Mouse (Mus musculus) frontal cortex, postnatal 25 days (tissue): ENCODE measurements around the gene Lrch3.
A peak's percentile ranks its signal among the peaks of the same experiment; 100 is the strongest.

ENCODE experiments used
- DNase-seq, 2 experiments: peaks; one replicate each; pipeline ENCODE4 v3.0.0; 2022; ENCODE audit warnings: low spot score in 2 of 2

Lrch3 gene

DNA sequence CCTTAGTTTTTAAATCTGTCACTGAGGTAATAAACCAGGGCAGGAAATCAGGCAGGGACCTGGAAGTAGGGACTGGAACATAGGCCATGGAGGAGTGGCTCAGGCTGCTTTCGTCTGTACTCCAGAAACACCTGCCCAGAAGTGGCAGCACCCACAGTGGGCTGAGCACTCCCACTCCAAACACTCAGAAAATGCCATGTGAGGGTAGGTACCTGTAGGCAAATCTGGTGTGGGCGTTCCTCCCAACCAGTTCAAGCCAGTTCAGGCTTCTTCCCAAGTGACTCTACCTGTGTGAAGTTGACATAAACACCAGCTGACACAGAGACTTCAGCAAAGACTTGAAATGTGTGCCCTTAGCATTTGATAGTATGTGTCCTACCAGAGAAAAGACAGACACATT, 70.7 kb downstream of the Lrch3 start:
- DNase-seq: no peak

GRCm38 (mm10) chr16:32992158-32992557, 78.3 kb downstream of the Lrch3 start:
- no peak for DNase-seq

- DNase-seq: no peak
Observed at GRCm38 (mm10) chr16:33005216-33005615, 91.3 kb downstream of the Lrch3 start.

DNA sequence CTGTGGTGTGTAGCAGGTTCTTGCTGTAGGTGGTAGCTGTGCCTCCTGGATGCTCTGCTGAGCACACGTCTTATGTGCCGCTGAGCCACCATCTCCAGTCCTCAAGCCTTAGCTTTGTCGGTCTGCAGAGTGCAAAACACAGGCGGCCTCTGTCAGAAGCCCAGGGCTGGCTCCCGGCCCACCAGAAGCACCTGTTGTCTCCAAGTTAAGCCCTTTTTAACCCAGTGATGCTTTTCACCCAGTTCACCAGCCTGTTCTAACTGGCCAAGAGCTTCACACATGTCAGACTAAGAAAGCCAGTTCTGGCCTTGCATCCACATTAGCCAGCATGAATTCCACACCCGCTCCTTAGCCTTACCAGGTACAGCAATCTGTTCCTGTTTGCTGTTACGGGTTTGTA, 93.0 kb downstream of the Lrch3 start:
- DNase-seq: no peak

DNA sequence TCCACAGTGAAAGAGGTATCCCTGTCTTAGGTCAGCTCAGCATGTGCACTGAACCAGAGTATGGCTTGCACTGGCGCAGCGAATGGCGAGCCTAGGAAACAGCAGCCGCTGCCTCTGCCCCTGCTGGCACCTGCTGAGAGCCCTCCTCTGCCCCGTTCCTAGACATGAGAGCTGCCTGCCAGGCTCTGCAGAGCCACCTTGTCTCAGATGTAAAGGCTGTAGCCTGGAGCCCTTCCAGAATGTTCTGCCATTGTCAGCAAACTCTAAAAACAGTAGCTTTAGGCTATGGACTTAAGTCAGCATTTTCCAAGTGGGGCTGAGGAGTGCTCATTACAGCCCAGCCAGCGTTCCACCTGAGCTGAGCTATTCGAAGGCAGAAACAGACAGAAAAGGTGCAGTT, 93.5 kb downstream of the Lrch3 start:
- DNase-seq: no peak

- no peak for DNase-seq
Observed at GRCm38 (mm10) chr16:33010166-33010565, 96.3 kb downstream of the Lrch3 start.

DNA sequence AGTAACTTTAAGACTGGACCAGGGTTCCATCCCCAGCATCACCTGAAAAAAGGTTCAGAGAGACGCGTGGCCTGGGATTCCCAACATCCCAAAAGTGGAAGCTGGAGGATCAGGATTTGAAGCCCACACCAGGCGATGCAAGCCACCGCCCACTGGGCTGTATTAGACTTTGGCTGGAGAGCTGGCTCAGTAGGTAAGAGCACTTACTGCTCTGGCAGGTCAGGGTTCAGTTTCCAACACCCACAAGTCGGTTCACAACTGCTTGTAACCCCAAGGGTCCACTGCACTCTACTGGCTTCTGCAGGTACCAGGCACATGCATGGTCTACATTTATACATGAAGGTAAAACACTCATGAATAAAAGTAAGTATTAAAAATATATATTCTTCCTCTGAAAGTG, 99.9 kb downstream of the Lrch3 start:
- DNase-seq: no peak

GRCm38 (mm10) chr16:33014921-33015320, 101.0 kb downstream of the Lrch3 start:
- no peak for DNase-seq

- DNase-seq: no peak
Observed at GRCm38 (mm10) chr16:33015396-33015907, 101.6 kb downstream of the Lrch3 start.

DNA sequence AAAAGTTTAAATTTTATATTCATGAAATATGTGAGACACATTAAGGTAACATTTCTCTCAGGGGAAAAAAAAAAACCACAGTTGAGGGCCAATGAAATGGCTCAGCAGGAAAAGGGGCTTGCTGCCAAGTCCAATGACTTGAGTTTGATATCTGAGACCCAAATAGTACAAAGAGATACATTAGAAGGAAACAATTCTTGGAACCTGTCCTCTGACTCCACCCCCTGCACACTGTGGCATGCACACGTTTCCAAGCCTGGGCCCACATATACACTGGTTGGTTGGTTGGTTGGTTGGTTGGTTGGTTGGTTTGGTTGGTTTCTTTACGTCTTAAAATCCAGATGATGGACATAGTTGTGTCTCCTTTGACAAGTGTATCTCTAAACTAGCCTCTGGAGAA, 102.1 kb downstream of the Lrch3 start:
- DNase-seq: no peak

GRCm38 (mm10) chr16:33017677-33018349, 103.9 kb downstream of the Lrch3 start:
- no peak for DNase-seq

DNA sequence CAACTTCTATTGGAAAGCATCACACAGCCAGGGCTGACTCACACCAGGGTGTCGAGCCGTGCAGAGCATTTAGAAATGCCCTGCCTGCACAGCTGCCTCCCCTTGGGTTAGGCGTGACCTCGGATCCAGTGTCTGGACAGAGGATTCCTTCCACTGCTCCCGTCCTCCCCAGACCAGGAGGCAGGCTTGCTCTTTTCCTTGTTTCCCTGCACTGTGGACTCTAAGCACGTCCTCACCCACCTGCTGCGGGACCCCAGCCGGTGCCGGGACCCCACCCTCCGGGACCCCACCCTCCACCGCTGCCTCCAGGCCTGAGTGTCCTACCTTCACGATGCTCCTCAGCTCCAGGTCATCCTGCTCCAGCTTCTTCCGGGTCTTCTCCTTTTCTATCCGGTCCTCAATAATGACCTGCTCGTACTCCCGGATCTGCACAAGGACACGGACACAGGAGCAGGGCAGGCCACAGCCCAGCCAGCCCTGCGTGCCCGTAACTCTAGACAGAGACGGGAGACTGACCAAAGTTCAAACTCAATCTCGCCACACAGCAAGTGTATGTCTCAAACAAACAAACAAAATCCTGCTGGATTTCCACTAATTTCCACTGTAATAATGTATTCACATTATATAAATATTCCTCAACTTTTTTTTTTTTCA, 105.3 kb downstream of the Lrch3 start:
- DNase-seq: no peak

DNA sequence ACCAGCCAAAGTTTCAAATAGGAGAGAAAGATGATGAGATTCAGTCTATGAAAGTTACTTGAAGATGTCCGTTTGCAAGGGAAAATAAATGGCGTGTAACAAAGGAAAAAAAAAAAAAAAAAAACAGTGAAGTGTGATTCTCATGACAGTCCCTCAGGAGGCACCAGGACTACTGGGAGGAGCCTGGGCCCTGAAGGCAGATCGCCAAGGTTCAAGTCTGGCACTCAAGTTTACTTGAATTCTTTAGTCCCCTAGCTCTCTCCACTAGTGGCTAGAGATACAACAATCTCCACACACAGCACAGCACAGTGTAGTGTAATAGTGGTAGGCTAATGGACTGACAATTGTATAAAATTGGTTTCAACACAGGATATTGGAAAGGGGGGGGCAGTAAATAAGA, 107.5 kb downstream of the Lrch3 start:
- DNase-seq: no peak

- peak; percentile 74 to 83 for DNase-seq
Observed at GRCm38 (mm10) chr16:33023750-33024149, 109.8 kb downstream of the Lrch3 start.

DNA sequence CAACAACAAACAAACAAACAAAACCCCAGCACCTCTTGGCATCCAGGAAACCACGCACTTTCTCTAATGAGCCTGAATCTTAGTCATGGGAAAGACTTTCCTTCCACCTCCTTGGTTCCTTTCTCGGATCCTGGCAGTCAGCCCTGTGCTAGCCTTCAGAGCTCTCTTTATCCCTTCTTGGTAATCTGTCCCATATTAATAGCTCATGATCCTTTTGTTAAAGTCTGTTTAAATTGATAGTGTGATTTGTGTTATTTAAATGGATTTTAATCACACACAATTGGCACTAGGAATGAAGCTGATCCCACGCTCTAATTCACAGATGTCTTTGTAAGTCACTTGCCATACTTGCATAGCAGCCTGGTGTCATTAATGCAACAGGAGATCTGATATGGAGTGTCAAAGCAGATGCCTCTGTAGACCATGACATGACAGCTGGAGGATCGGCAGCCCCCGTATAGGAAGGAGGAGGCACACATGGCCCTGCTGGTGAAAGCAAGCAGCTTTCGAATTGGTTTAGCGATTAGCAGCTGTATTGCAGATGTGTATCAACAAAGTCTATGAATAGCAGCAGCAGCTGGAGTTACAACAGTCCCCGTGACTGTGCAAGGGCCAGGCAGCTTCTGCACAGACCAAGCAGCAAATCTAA, 110.7 kb downstream of the Lrch3 start:
- DNase-seq: no peak

DNA sequence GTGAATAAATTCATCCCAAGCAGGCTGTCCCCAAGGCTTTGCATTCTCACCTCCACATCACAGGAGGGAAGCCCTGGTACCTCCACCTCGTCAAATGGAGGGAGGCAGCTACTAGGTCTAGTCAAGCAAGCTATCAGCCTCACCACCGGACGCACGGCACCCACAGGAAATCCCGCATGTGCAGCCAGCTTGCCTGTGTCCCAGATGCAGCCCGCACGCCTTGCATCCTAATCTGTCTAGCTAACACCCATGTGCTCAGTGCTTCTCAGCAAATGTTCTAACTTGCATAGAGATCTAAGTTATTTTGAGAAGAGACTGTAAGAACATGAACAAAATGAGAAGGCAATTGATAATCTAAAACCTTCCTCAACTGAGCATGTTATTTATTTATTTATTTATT, 112.5 kb downstream of the Lrch3 start:
- no peak for DNase-seq

- DNase-seq: no peak
Observed at GRCm38 (mm10) chr16:33036006-33036405, 122.1 kb downstream of the Lrch3 start.

DNA sequence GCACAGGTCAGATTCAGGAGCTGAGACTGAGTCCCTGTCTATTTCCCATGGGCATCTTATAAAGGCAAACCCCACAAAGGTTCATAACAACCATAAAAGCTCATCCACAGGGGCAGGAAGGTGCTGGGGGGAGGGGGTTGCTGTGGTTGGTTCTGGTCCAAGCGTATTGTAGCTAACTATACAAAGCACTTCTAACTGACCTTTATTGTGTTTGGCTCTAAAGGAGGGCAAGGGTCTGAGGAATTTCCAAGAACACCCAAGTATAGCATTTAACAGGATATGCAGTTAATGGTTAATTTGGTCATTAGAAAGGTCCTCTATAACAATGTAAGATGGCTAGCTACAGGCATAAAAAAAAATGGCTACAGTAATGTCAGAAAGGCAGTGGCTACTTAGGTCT, 128.8 kb downstream of the Lrch3 start:
- no peak for DNase-seq

- DNase-seq: no peak
Observed at GRCm38 (mm10) chr16:33043268-33043667, 129.4 kb downstream of the Lrch3 start.

- no peak for DNase-seq
Observed at GRCm38 (mm10) chr16:33048004-33048403, 134.1 kb downstream of the Lrch3 start.

DNA sequence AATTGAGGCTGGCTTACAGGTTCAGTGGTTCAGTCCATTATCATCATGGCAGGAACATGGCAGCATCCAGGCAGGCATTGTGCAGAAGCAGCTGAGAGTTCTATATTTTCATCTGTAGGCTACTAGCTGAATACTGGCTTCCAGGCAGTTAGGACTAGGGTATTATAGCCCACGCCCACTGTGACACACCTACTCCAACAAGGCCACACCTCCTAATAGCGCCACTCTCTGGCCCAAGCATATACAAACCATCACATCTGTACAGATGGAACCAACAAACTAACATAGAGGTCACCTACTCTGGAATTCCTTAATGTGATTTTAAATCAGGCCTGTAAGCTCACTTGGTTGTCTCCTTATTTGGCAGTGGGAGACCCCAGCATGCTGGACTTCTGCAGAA, 134.8 kb downstream of the Lrch3 start:
- no peak for DNase-seq

- no peak for DNase-seq
Observed at GRCm38 (mm10) chr16:33049809-33050208, 135.9 kb downstream of the Lrch3 start.

DNA sequence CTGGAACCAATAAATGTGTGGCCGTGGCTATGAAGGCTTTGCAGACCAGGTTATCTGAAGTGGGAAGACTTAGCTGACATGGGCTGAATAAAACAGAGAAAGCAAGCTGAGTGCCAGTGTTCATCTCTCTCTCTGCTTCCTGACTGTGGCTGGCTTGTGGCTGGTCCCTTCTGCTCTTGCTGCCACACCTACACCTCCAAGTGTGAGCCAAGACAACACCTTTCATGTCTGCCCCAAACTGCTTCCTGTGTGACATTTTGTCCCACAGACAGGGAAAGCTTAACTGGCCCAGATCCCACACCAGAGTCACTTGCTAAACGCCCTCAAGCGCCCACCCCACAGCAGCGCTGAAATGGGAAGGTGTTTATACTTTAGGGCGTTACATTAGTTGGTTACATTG, 139.2 kb downstream of the Lrch3 start:
- no peak for DNase-seq
